Mouse (Mus musculus): ENCODE data around the gene 2410131K14Rik. TPM values are rescaled to one million over a fixed set of nuclear protein-coding genes. Genes with fewer than 3 reads are reported as not detected.
A peak's percentile ranks its signal among the peaks of the same experiment; 100 is the strongest.

Gene 2410131K14Rik
- polyA plus RNA-seq, 1 experiment from 2014 or later: 11.1 TPM

GRCm38 (mm10) chr5:118294086-118294864 lies 49.2 kb downstream of the 2410131K14Rik start:
- Histone ChIP-seq H3K27me3 (ENCODE audit: control insufficient read depth, insufficient read depth, low read length) (no peaks in the 10 kb centered on the region), H3K4me1 (ENCODE audit: control insufficient read depth, insufficient read depth, low read length) (no peaks in the 10 kb centered on the region; the same call in 1 of the 2 replicates), H3K4me3 (ENCODE audit: low read depth, low read length) (no peak overlapping the region), H3K9me3 (ENCODE audit: control insufficient read depth, low read length) (no peaks in the 10 kb centered on the region), H3K4me2 (no peak overlapping the region), H3K36me3 (ENCODE audit: control insufficient read depth, insufficient read depth, low read length) (no peaks in the 10 kb centered on the region), H3K27ac (ENCODE audit: low read depth, low read length) (no peak overlapping the region), H3K9ac (ENCODE audit: low read length) (no peak overlapping the region)
- ATAC-seq (ENCODE audit: low FRiP score) (no peak), DNase-seq (ENCODE audit: low spot score, missing footprints) (no peak)
- 55% methylated on average over 23 of the region's 23 CpGs for WGBS

GRCm38 (mm10) chr5:118294865-118295258 lies 49.8 kb downstream of the 2410131K14Rik start:
- DNase-seq (ENCODE audit: low spot score, missing footprints): no peak
- Histone ChIP-seq H3K9me3 (ENCODE audit: control insufficient read depth, low read length) (no peaks in the 10 kb centered on the region), H3K36me3 (ENCODE audit: control insufficient read depth, insufficient read depth, low read length) (no peaks in the 10 kb centered on the region), H3K27me3 (ENCODE audit: control insufficient read depth, insufficient read depth, low read length) (no peaks in the 10 kb centered on the region), H3K9ac (ENCODE audit: low read length) (no peak overlapping the region), H3K4me3 (ENCODE audit: low read depth, low read length) (no peak overlapping the region), H3K4me2 (no peak overlapping the region), H3K27ac (ENCODE audit: low read depth, low read length) (no peak overlapping the region), H3K4me1 (ENCODE audit: control insufficient read depth, insufficient read depth, low read length) (no peaks in the 10 kb centered on the region; the same call in 1 of the 2 replicates)
- 88% methylated on average over 7 of the region's 7 CpGs for WGBS
- no peak for ATAC-seq (ENCODE audit: low FRiP score)

- H3K27ac ChIP-seq (ENCODE audit: low read depth, low read length): no peak overlapping the region
These were observed 52.3 kb downstream of the 2410131K14Rik start for GRCm38 (mm10) chr5:118297338-118297746.

GRCm38 (mm10) chr5:118299720-118300400 lies 54.8 kb downstream of the 2410131K14Rik start:
- WGBS: 90% methylated on average over 11 of the region's 11 CpGs
- H3K27ac ChIP-seq (ENCODE audit: low read depth, low read length): no peak overlapping the region
- no peak for ATAC-seq (ENCODE audit: low FRiP score)

More at GRCm38 (mm10) chr5:118297338-118297746, 52.3 kb downstream of the 2410131K14Rik start:
- H3K36me3 ChIP-seq (ENCODE audit: control insufficient read depth, insufficient read depth, low read length): no peaks in the 10 kb centered on the region
- H3K4me3 ChIP-seq (ENCODE audit: low read depth, low read length): no peak overlapping the region
- no peak overlapping the region for H3K9ac ChIP-seq (ENCODE audit: low read length)
- H3K4me2 ChIP-seq: no peak overlapping the region
- no peaks in the 10 kb centered on the region for H3K27me3 ChIP-seq (ENCODE audit: control insufficient read depth, insufficient read depth, low read length)
- H3K9me3 ChIP-seq (ENCODE audit: control insufficient read depth, low read length): no peaks in the 10 kb centered on the region
- H3K4me1 ChIP-seq (ENCODE audit: control insufficient read depth, insufficient read depth, low read length): no peaks in the 10 kb centered on the region; the same call in 1 of the 2 replicates
- ATAC-seq (ENCODE audit: low FRiP score) (no peak), DNase-seq (ENCODE audit: low spot score, missing footprints) (peak; percentile 88)
- WGBS: 26% methylated on average over 12 of the region's 12 CpGs

GRCm38 (mm10) chr5:118302466-118303155 lies 57.6 kb downstream of the 2410131K14Rik start:
- Histone ChIP-seq H3K4me1 (ENCODE audit: control insufficient read depth, insufficient read depth, low read length) (no peaks in the 10 kb centered on the region), H3K9me3 (ENCODE audit: control insufficient read depth, low read length) (no peaks in the 10 kb centered on the region), H3K9ac (ENCODE audit: low read length) (no peak overlapping the region), H3K27ac (ENCODE audit: low read depth, low read length) (no peak overlapping the region), H3K4me3 (ENCODE audit: low read depth, low read length) (no peak overlapping the region), H3K4me2 (no peak overlapping the region), H3K27me3 (ENCODE audit: control insufficient read depth, insufficient read depth, low read length) (no peaks in the 10 kb centered on the region), H3K36me3 (ENCODE audit: control insufficient read depth, insufficient read depth, low read length) (no peaks in the 10 kb centered on the region)
- no peak for DNase-seq (ENCODE audit: low spot score, missing footprints)
- WGBS: 74% methylated on average over 9 of the region's 9 CpGs
- ATAC-seq (ENCODE audit: low FRiP score): no peak

More at GRCm38 (mm10) chr5:118299720-118300400, 54.8 kb downstream of the 2410131K14Rik start:
- H3K4me1 ChIP-seq (ENCODE audit: control insufficient read depth, insufficient read depth, low read length): no peaks in the 10 kb centered on the region; the same call in 1 of the 2 replicates
- no peaks in the 10 kb centered on the region for H3K36me3 ChIP-seq (ENCODE audit: control insufficient read depth, insufficient read depth, low read length)
- no peaks in the 10 kb centered on the region for H3K27me3 ChIP-seq (ENCODE audit: control insufficient read depth, insufficient read depth, low read length)
- no peak overlapping the region for H3K4me2 ChIP-seq
- no peak overlapping the region for H3K4me3 ChIP-seq (ENCODE audit: low read depth, low read length)
- H3K9me3 ChIP-seq (ENCODE audit: control insufficient read depth, low read length): no peaks in the 10 kb centered on the region
- DNase-seq (ENCODE audit: low spot score, missing footprints): no peak
- H3K9ac ChIP-seq (ENCODE audit: low read length): no peak overlapping the region

- Histone ChIP-seq H3K9ac (ENCODE audit: low read length) (no peak overlapping the region), H3K36me3 (ENCODE audit: control insufficient read depth, insufficient read depth, low read length) (no peaks in the 10 kb centered on the region), H3K4me3 (ENCODE audit: low read depth, low read length) (no peak overlapping the region), H3K4me1 (ENCODE audit: control insufficient read depth, insufficient read depth, low read length) (no peaks in the 10 kb centered on the region), H3K4me2 (no peak overlapping the region), H3K27me3 (ENCODE audit: control insufficient read depth, insufficient read depth, low read length) (no peaks in the 10 kb centered on the region), H3K27ac (ENCODE audit: low read depth, low read length) (no peak overlapping the region), H3K9me3 (ENCODE audit: control insufficient read depth, low read length) (no peaks in the 10 kb centered on the region)
- WGBS: 89% methylated on average over 19 of the region's 19 CpGs
- DNase-seq (ENCODE audit: low spot score, missing footprints) (peak; percentile 59), ATAC-seq (ENCODE audit: low FRiP score) (no peak)
These were observed 60.1 kb downstream of the 2410131K14Rik start for GRCm38 (mm10) chr5:118304970-118305618.

- 89% methylated on average over 6 of the region's 6 CpGs for WGBS
- Histone ChIP-seq H3K4me1 (ENCODE audit: control insufficient read depth, insufficient read depth, low read length) (no peaks in the 10 kb centered on the region), H3K27ac (ENCODE audit: low read depth, low read length) (no peak overlapping the region), H3K9me3 (ENCODE audit: control insufficient read depth, low read length) (no peaks in the 10 kb centered on the region), H3K4me2 (no peak overlapping the region), H3K4me3 (ENCODE audit: low read depth, low read length) (no peak overlapping the region), H3K36me3 (ENCODE audit: control insufficient read depth, insufficient read depth, low read length) (no peaks in the 10 kb centered on the region), H3K27me3 (ENCODE audit: control insufficient read depth, insufficient read depth, low read length) (no peaks in the 10 kb centered on the region), H3K9ac (ENCODE audit: low read length) (no peak overlapping the region)
- ATAC-seq (ENCODE audit: low FRiP score) (no peak), DNase-seq (ENCODE audit: low spot score, missing footprints) (peak; percentile 76)
These were observed 65.4 kb downstream of the 2410131K14Rik start for GRCm38 (mm10) chr5:118310389-118310788.

GRCm38 (mm10) chr5:118311251-118311650 lies 66.2 kb downstream of the 2410131K14Rik start:
- DNase-seq (ENCODE audit: low spot score, missing footprints) (peak; percentile 74), ATAC-seq (ENCODE audit: low FRiP score) (no peak)
- H3K4me3 ChIP-seq (ENCODE audit: low read depth, low read length): no peak overlapping the region
- H3K9ac ChIP-seq (ENCODE audit: low read length): no peak overlapping the region
- H3K4me2 ChIP-seq: no peak overlapping the region
- H3K36me3 ChIP-seq (ENCODE audit: control insufficient read depth, insufficient read depth, low read length): no peaks in the 10 kb centered on the region
- H3K27ac ChIP-seq (ENCODE audit: low read depth, low read length): no peak overlapping the region
- H3K9me3 ChIP-seq (ENCODE audit: control insufficient read depth, low read length): no peaks in the 10 kb centered on the region
- H3K27me3 ChIP-seq (ENCODE audit: control insufficient read depth, insufficient read depth, low read length): no peaks in the 10 kb centered on the region
- WGBS: 69% methylated on average over 10 of the region's 10 CpGs
- H3K4me1 ChIP-seq (ENCODE audit: control insufficient read depth, insufficient read depth, low read length): no peaks in the 10 kb centered on the region
